Mouse (Mus musculus) heart, adult 2 months (tissue): ENCODE data around the gene Mtx1. TPM values are rescaled to one million over a fixed set of nuclear protein-coding genes. Genes with fewer than 3 reads are reported as not detected.
"Not testable (repeated sequence)": the region's sequence is repeated elsewhere in the genome, so short reads cannot be mapped to it uniquely, and the experiment has no call there.

Source experiments
- DNase-seq, 2 experiments: peaks; one replicate each; pipeline ENCODE4 v3.0.0; 2021
- H3K27ac ChIP-seq: fragments of 200-600 bp; 2 replicates; pipeline ENCODE4 v1.8.1; 2022
- H3K27me3 ChIP-seq: fragments of 200-500 bp; 2 replicates; pipeline ENCODE4 v1.6.1; 2012; ENCODE audit warnings: mild to moderate bottlenecking, low read length, inconsistent platforms, mixed read lengths; ENCODE audit not compliant: control insufficient read depth, insufficient read depth
- H3K36me3 ChIP-seq: fragments of 200-500 bp; 2 replicates; pipeline ENCODE4 v1.6.1; 2012; ENCODE audit warnings: low read length, inconsistent platforms; ENCODE audit not compliant: control insufficient read depth, insufficient read depth
- H3K4me1 ChIP-seq: fragments of 200-500 bp; 2 replicates; pipeline ENCODE4 v1.6.1; 2011; ENCODE audit warnings: low read length; ENCODE audit not compliant: control insufficient read depth, insufficient read depth
- H3K4me3 ChIP-seq: fragments of 200-600 bp; 2 replicates; pipeline ENCODE4 v1.8.1; 2022
- H3K79me2 ChIP-seq: fragments of 200-500 bp; replicated peaks from 2 replicates; pipeline ENCODE4 v1.6.1; 2012; ENCODE audit warnings: mild to moderate bottlenecking, inconsistent platforms, low read length, moderate library complexity, mixed read lengths; ENCODE audit not compliant: control insufficient read depth, insufficient read depth
- H3K9ac ChIP-seq: fragments of 200-500 bp; 2 replicates; pipeline ENCODE4 v1.6.1; 2012; ENCODE audit warnings: low read depth, mild to moderate bottlenecking, control low read depth, inconsistent platforms, low read length, mixed read lengths
- CTCF ChIP-seq: fragments of 200-600 bp; IDR thresholded peaks from 2 replicates; pipeline ENCODE4 v1.8.1; 2022; ENCODE audit warnings: antibody characterized with exemption, mild to moderate bottlenecking, moderate library complexity
- EP300 ChIP-seq: fragments of 200-500 bp; IDR thresholded peaks from 2 replicates; pipeline ENCODE4 v1.6.1; 2011; ENCODE audit warnings: low read depth, low read length, control low read depth; ENCODE audit not compliant: insufficient read depth
- POLR2A ChIP-seq: fragments of 200-500 bp; IDR thresholded peaks from 2 replicates; pipeline ENCODE4 v1.6.1; 2011; ENCODE audit warnings: mild to moderate bottlenecking, low read depth, low read length, control low read depth; ENCODE audit not compliant: insufficient read depth
- WGBS: fragments of 180-500 bp; shearing (Covaris S2); methylation state at CpG from one replicate; pipeline ENCODE4 v1.1.7; 2018; 5-methylcytosine and 5-hydroxymethylcytosine counted together
- intact Hi-C: fragments of 180-260 bp; cut with DNase I; formaldehyde crosslinking; loops from one replicate; pipeline ENCODE4 v1.15.1; 2025
- polyA plus RNA-seq: library from polyadenylated mRNA; depleted of rRNA; stranded (reverse); fragments of >200 nt; gene quantifications from 2 replicates; pipeline ENCODE4 v1.2.3, GENCODE M21; 2012
- total RNA-seq, 2 experiments: library from RNA; stranded (reverse); gene quantifications; 2 replicates each; pipeline ENCODE4 v1.2.3; 2021

Gene Mtx1
- total and polyA plus RNA-seq, 3 experiments: 59.8 to 96.2 (median 61.8) TPM

- DNase-seq: no peak
- 13% methylated on average over 12 of the region's 12 CpGs for WGBS
- Histone ChIP-seq H3K27ac (peak overlapping the region; percentile 93), H3K79me2 (no peaks in the 10 kb centered on the region; the same call in 1 of the 2 replicates), H3K4me1 (peaks cover 2% of the 10 kb centered on the region), H3K27me3 (no peaks in the 10 kb centered on the region), H3K36me3 (no peaks in the 10 kb centered on the region; the same call in 1 of the 2 replicates), H3K9ac (peak overlapping the region; percentile 90), H3K4me3 (peak overlapping the region; percentile 68)
- no peak for TF ChIP-seq EP300
- no peak for TF ChIP-seq POLR2A
- no peak for TF ChIP-seq CTCF
- intact Hi-C loops: loop anchor here (2.0 to 10.0 kb wide), 2 partner anchors 49 to 221 kb away; partner anchors contain the start of gene Thbs3
Observed at GRCm38 (mm10) chr3:89165268-89165870, 61.5 kb downstream of the Mtx1 start.

- under 1% methylated on average over 73 of the region's 79 CpGs for WGBS
- TF ChIP-seq POLR2A (peak; percentile 93), EP300 (no peak), CTCF (no peak)
Observed at GRCm38 (mm10) chr3:89164506-89165267, 62.2 kb downstream of the Mtx1 start, which contains the start of gene Clk2. Gene Clk2 (plus strand): TSS chr3:89164795.

GRCm38 (mm10) chr3:89163643-89164245, 63.1 kb downstream of the Mtx1 start:
- Histone ChIP-seq H3K36me3 (no peaks in the 10 kb centered on the region; the same call in 1 of the 2 replicates), H3K9ac (no peak overlapping the region), H3K4me1 (peaks cover 2% of the 10 kb centered on the region), H3K79me2 (no peaks in the 10 kb centered on the region; the same call in 1 of the 2 replicates), H3K27ac (peak overlapping the region; percentile 93), H3K27me3 (no peaks in the 10 kb centered on the region), H3K4me3 (peak overlapping the region; percentile 68)
- WGBS: 70% methylated on average over 5 of the region's 5 CpGs
- intact Hi-C loops: loop anchor here (2.0 to 10.0 kb wide), 2 partner anchors 51 to 219 kb away; partner anchors contain the start of gene Thbs3
- TF ChIP-seq CTCF (no peak), EP300 (no peak)
- DNase-seq: no peak

More at GRCm38 (mm10) chr3:89164506-89165267, 62.2 kb downstream of the Mtx1 start, which contains the start of gene Clk2:
- H3K36me3 ChIP-seq: no peaks in the 10 kb centered on the region; the same call in 1 of the 2 replicates
- peak within 1 kb of the TSS; percentile 93 for H3K27ac ChIP-seq
- H3K79me2 ChIP-seq: no peaks in the 10 kb centered on the region; the same call in 1 of the 2 replicates
- no peaks in the 10 kb centered on the region for H3K27me3 ChIP-seq
- peak within 1 kb of the TSS; percentile 68 for H3K4me3 ChIP-seq
- intact Hi-C loops: loop anchor here (2.0 to 10.0 kb wide), 2 partner anchors 50 to 220 kb away; partner anchors contain the start of gene Thbs3
- peak; percentile 97 for DNase-seq
- H3K4me1 ChIP-seq: peaks cover 2% of the 10 kb centered on the region
- peak within 1 kb of the TSS; percentile 90 for H3K9ac ChIP-seq

- TF ChIP-seq POLR2A: no peak
- TF ChIP-seq CTCF: no peak
- no peak for DNase-seq
- intact Hi-C loops: loop anchor here (10.0 kb wide), 1 partner anchor 218 kb away; no protein-coding TSS in a partner anchor
- H3K9ac ChIP-seq: no peak overlapping the region
- H3K36me3 ChIP-seq: no peaks in the 10 kb centered on the region; the same call in 1 of the 2 replicates
- 74% methylated on average over 1 of the region's 1 CpGs for WGBS
- no peak overlapping the region for H3K4me3 ChIP-seq
- no peaks in the 10 kb centered on the region; the same call in 1 of the 2 replicates for H3K79me2 ChIP-seq
- 0 out of 2 replicates have a peak, but pooled peaks cover 1% of the 10 kb centered on the region for H3K27me3 ChIP-seq
- H3K27ac ChIP-seq: no peak overlapping the region
- H3K4me1 ChIP-seq: peaks cover 2% of the 10 kb centered on the region
Observed at GRCm38 (mm10) chr3:89163123-89163522, 63.8 kb downstream of the Mtx1 start.

GRCm38 (mm10) chr3:89161786-89162185, 65.1 kb downstream of the Mtx1 start:
- Histone ChIP-seq H3K4me1 (peaks cover 2% of the 10 kb centered on the region), H3K9ac (no peak overlapping the region), H3K27me3 (0 out of 2 replicates have a peak, but pooled peaks cover 2% of the 10 kb centered on the region), H3K36me3 (no peaks in the 10 kb centered on the region; the same call in 1 of the 2 replicates), H3K27ac (no peak overlapping the region), H3K79me2 (no peaks in the 10 kb centered on the region), H3K4me3 (no peak overlapping the region)
- no peak for TF ChIP-seq CTCF
- no peak for TF ChIP-seq POLR2A
- TF ChIP-seq EP300: no peak
- intact Hi-C loops: loop anchor here (10.0 kb wide), 1 partner anchor 217 kb away; no protein-coding TSS in a partner anchor
- no peak for DNase-seq
- WGBS: 80% methylated on average over 4 of the region's 4 CpGs

- not testable (repeated sequence) for H3K4me3 ChIP-seq, DNase-seq, H3K27ac ChIP-seq, H3K79me2 ChIP-seq, H3K36me3 ChIP-seq, H3K9ac ChIP-seq, H3K27me3 ChIP-seq, H3K4me1 ChIP-seq
- intact Hi-C loops: loop anchor here (10.0 kb wide), 1 partner anchor 216 kb away; no protein-coding TSS in a partner anchor
Observed at GRCm38 (mm10) chr3:89161207-89161606, 65.7 kb downstream of the Mtx1 start.
